Mouse (Mus musculus) embryonic fibroblast, embryonic 13.5 days (primary cell): ENCODE measurements around the gene 2610301B20Rik.

Source experiments
- CTCF ChIP-seq: IDR thresholded peaks from 2 replicates; pipeline ENCODE4 v1.5.1; 2011; ENCODE audit warnings: mild to moderate bottlenecking, control low read depth, low read length, moderate library complexity, borderline replicate concordance; ENCODE audit not compliant: insufficient read depth
- POLR2A ChIP-seq: IDR thresholded peaks from 2 replicates; pipeline ENCODE4 v1.6.1; 2011; ENCODE audit warnings: low read depth, mild to moderate bottlenecking, control low read depth, low read length, moderate library complexity

GRCm38 (mm10) chr4:10873920-10874665, at the start of gene 2610301B20Rik:
- TF ChIP-seq CTCF (no peak), POLR2A (peak; percentile 55)
